Mouse (Mus musculus): ENCODE data around the gene Med10.

GRCm38 (mm10) chr13:69770538-69771456 is 31.4 kb upstream of the Med10 start:
- no peak for TF ChIP-seq CTCF (IDR thresholded peaks at IDR 0.05; ENCODE audit: control insufficient read depth, insufficient read depth, insufficient replicate concordance, low read depth, low read length)
- no peak for TF ChIP-seq POLR2A (IDR thresholded peaks at IDR 0.05; ENCODE audit: control insufficient read depth, low read depth, low read length)

Measured in testis, adult 2 months (tissue).